Mouse (Mus musculus): Measurements from ENCODE around the gene Pard6a.

GRCm38 (mm10) chr8:105689983-105690360 lies 11.0 kb upstream of the Pard6a start:
- TF ChIP-seq POLR2A (IDR thresholded peaks at IDR 0.05; ENCODE audit: control insufficient read depth, extremely low read depth, insufficient read depth, low read length, poor library complexity) (no peak), CTCF (IDR thresholded peaks at IDR 0.05; ENCODE audit: borderline replicate concordance, control insufficient read depth, extremely low read depth, insufficient read depth, low read length, poor library complexity) (no peak)
